Mouse (Mus musculus): ENCODE results near the gene Upk3bl. TPM values are rescaled to one million over a fixed set of nuclear protein-coding genes. Genes with fewer than 3 reads are reported as not detected.
"Not testable (repeated sequence)": the region's sequence is repeated elsewhere in the genome, so short reads cannot be mapped to it uniquely, and the experiment has no call there.

Gene Upk3bl
- total RNA-seq, 1 experiment from 2014 or later = not detected

DNA sequence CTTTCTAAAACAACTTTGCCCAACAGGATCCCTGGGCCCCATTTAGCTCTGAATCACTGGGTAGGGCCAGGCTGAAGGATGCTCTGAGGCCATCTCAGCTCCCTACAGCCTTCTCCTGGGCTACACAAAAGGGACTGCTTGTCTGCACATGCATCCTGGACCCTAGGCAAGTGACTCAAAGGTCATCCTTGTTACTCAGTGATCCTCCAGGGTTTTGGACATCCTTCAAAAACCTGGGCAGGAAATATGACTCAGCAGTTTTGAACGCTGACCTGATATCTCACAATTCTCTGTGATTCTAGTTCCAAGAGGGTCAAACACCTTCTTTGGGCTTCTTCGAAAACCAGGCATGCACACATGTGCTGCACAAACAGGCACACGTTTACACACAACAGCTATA lies 54.8 kb downstream of the Upk3bl start:
- ATAC-seq (replicated peaks in 1 of 2; ENCODE audit: insufficient read depth in 1 of 2, low FRiP score in 2 of 2, low TSS enrichment in 1 of 2, low read depth in 1 of 2, poor library complexity in 2 of 2, severe bottlenecking in 2 of 2) = no peak

DNA sequence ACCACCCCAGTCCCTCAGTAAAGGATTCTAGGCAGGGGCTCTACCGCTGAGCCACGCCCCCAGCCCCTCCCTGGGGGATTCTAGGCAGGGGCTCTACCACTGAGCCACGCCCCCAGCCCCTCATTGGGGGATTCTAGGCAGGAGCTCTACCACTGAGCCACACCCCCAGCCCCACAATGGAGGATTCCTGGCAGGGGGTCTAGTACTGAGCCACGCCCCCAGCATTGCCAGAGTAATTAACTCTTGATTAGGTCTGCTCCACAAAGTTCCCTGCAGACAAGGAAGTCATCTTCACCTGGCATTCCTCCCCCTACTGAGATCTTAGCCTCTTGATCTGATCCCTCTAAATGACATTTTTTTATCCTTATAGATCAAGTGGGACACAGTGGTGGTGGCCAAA lies 59.3 kb downstream of the Upk3bl start:
- not testable (repeated sequence) for ATAC-seq (replicated peaks in 1 of 2; ENCODE audit: insufficient read depth in 1 of 2, low FRiP score in 2 of 2, low TSS enrichment in 1 of 2, low read depth in 1 of 2, poor library complexity in 2 of 2, severe bottlenecking in 2 of 2)

Other genes with a start within 250 kb of the Upk3bl start
- not detected in 2 replicates for gene Srrm3, start 247.6 kb upstream of the Upk3bl start, total RNA-seq (2017)
- not detected in 2 replicates for gene Hspb1, start 166.6 kb upstream of the Upk3bl start, total RNA-seq (2017)
- 95.4 and 110 TPM in 2 replicates for gene Ywhag, start 119.9 kb upstream of the Upk3bl start, total RNA-seq (2017)
- gene Ssc4d, start 80.0 kb upstream of the Upk3bl start, total RNA-seq (2017) = 3.4 and 3.8 TPM in 2 replicates
- not detected in 2 replicates for gene Zp3, start 74.4 kb upstream of the Upk3bl start, total RNA-seq (2017)
- 3.4 and 4.4 TPM in 2 replicates for gene Dtx2, start 59.7 kb upstream of the Upk3bl start, total RNA-seq (2017)
- not detected in 2 replicates for gene Upk3b, start 16.0 kb upstream of the Upk3bl start, total RNA-seq (2017)
- gene Rasa4, start 29.4 kb downstream of the Upk3bl start, total RNA-seq (2017) = 25.2 and 27.2 TPM in 2 replicates
- gene Polr2j, start 62.1 kb downstream of the Upk3bl start, total RNA-seq (2017) = 73.1 and 96.1 TPM in 2 replicates
- 26.8 and 40.3 TPM in 2 replicates for gene Lrwd1, start 81.6 kb downstream of the Upk3bl start, total RNA-seq (2017)
- gene Alkbh4, start 81.7 kb downstream of the Upk3bl start, total RNA-seq (2017) = 6.6 and 12.6 TPM in 2 replicates
- gene Orai2, start 116.2 kb downstream of the Upk3bl start, total RNA-seq (2017) = 25.8 and 26.5 TPM in 2 replicates
- 42.5 and 55.0 TPM in 2 replicates for gene Prkrip1, start 144.5 kb downstream of the Upk3bl start, total RNA-seq (2017)
- 3.6 and 7.4 TPM in 2 replicates for gene Sh2b2, start 192.1 kb downstream of the Upk3bl start, total RNA-seq (2017)